Mouse (Mus musculus): ENCODE results near the gene Micu1.
"Not testable (repeated sequence)": the region's sequence is repeated elsewhere in the genome, so short reads cannot be mapped to it uniquely, and the experiment has no call there.

Micu1 gene

GRCm38 (mm10) chr10:59848079-59848877 lies 146.0 kb downstream of the Micu1 start:
- in situ Hi-C loops (cut with MboI, MseI): no loop called here

GRCm38 (mm10) chr10:59848953-59849352 lies 146.7 kb downstream of the Micu1 start:
- in situ Hi-C loops (cut with MboI, MseI): no loop called here

GRCm38 (mm10) chr10:59849371-59849770 lies 147.1 kb downstream of the Micu1 start:
- in situ Hi-C loops (cut with MboI, MseI): no loop called here

- in situ Hi-C loops (cut with MboI, MseI): no loop called here
Observed at GRCm38 (mm10) chr10:59857157-59857556, 154.9 kb downstream of the Micu1 start.

GRCm38 (mm10) chr10:59860684-59861083 lies 158.4 kb downstream of the Micu1 start:
- in situ Hi-C loops (cut with MboI, MseI): loop anchor here (10.0 kb wide), 1 partner anchor 566 kb away; no protein-coding TSS in a partner anchor

- in situ Hi-C loops (cut with MboI, MseI): loop anchor here (10.0 kb wide), 1 partner anchor 566 kb away; no protein-coding TSS in a partner anchor
Observed at GRCm38 (mm10) chr10:59861201-59861600, 158.9 kb downstream of the Micu1 start.

GRCm38 (mm10) chr10:59862816-59863440 lies 160.7 kb downstream of the Micu1 start:
- in situ Hi-C loops (cut with MboI, MseI): loop anchor here (10.0 kb wide), 1 partner anchor 568 kb away; no protein-coding TSS in a partner anchor

GRCm38 (mm10) chr10:59863620-59864019 lies 161.3 kb downstream of the Micu1 start:
- in situ Hi-C loops (cut with MboI, MseI): loop anchor here (10.0 kb wide), 1 partner anchor 569 kb away; no protein-coding TSS in a partner anchor

- in situ Hi-C loops (cut with MboI, MseI): loop anchor here (10.0 kb wide), 1 partner anchor 570 kb away; no protein-coding TSS in a partner anchor
Observed at GRCm38 (mm10) chr10:59864232-59864875, 162.1 kb downstream of the Micu1 start.

- in situ Hi-C loops (cut with MboI, MseI): loop anchor here (10.0 kb wide), 1 partner anchor 570 kb away; no protein-coding TSS in a partner anchor
Observed at GRCm38 (mm10) chr10:59864884-59865726, 162.8 kb downstream of the Micu1 start.

- in situ Hi-C loops (cut with MboI, MseI): loop anchor here (10.0 kb wide), 1 partner anchor 573 kb away; no protein-coding TSS in a partner anchor
Observed at GRCm38 (mm10) chr10:59868266-59868665, 166.0 kb downstream of the Micu1 start.

GRCm38 (mm10) chr10:59870038-59870437 lies 167.8 kb downstream of the Micu1 start:
- in situ Hi-C loops (cut with MboI, MseI): no loop called here

- in situ Hi-C loops (cut with MboI, MseI): not testable (repeated sequence)
Observed at GRCm38 (mm10) chr10:59872651-59873050, 170.4 kb downstream of the Micu1 start.

- in situ Hi-C loops (cut with MboI, MseI): no loop called here
Observed at GRCm38 (mm10) chr10:59873206-59873605, 170.9 kb downstream of the Micu1 start.

GRCm38 (mm10) chr10:59873613-59874012 lies 171.3 kb downstream of the Micu1 start:
- in situ Hi-C loops (cut with MboI, MseI): no loop called here

- in situ Hi-C loops (cut with MboI, MseI): no loop called here
Observed at GRCm38 (mm10) chr10:59875396-59875795, 173.1 kb downstream of the Micu1 start.

GRCm38 (mm10) chr10:59876698-59877097 lies 174.4 kb downstream of the Micu1 start:
- in situ Hi-C loops (cut with MboI, MseI): not testable (repeated sequence)

GRCm38 (mm10) chr10:59877421-59878117 lies 175.3 kb downstream of the Micu1 start:
- in situ Hi-C loops (cut with MboI, MseI): no loop called here

- in situ Hi-C loops (cut with MboI, MseI): no loop called here
Observed at GRCm38 (mm10) chr10:59878823-59879222, 176.5 kb downstream of the Micu1 start.

All from regulatory T cell (primary cell).